Mouse (Mus musculus): ENCODE results near the gene Macrod2. TPM values are rescaled to one million over a fixed set of nuclear protein-coding genes. Genes with fewer than 3 reads are reported as not detected.

Gene Macrod2
- total RNA-seq, 1 experiment from 2014 or later, result not detected

- no peak for ATAC-seq (ENCODE audit: extremely low read depth, insufficient number of reproducible peaks, low FRiP score, poor library complexity, severe bottlenecking)
Measured at GRCm38 (mm10) chr2:141591326-141591725, 1196.2 kb downstream of the Macrod2 start.

- no peak for ATAC-seq (ENCODE audit: extremely low read depth, insufficient number of reproducible peaks, low FRiP score, poor library complexity, severe bottlenecking)
Measured at GRCm38 (mm10) chr2:141594811-141595210, 1199.7 kb downstream of the Macrod2 start.

GRCm38 (mm10) chr2:141617721-141618120 lies 1222.6 kb downstream of the Macrod2 start:
- no peak for ATAC-seq (ENCODE audit: extremely low read depth, insufficient number of reproducible peaks, low FRiP score, poor library complexity, severe bottlenecking)

GRCm38 (mm10) chr2:141618257-141618656 lies 1223.1 kb downstream of the Macrod2 start:
- no peak for ATAC-seq (ENCODE audit: extremely low read depth, insufficient number of reproducible peaks, low FRiP score, poor library complexity, severe bottlenecking)

- ATAC-seq (ENCODE audit: extremely low read depth, insufficient number of reproducible peaks, low FRiP score, poor library complexity, severe bottlenecking), result no peak
Measured at GRCm38 (mm10) chr2:141664051-141664450, 1268.9 kb downstream of the Macrod2 start.

GRCm38 (mm10) chr2:141672814-141673213 lies 1277.7 kb downstream of the Macrod2 start:
- no peak for ATAC-seq (ENCODE audit: extremely low read depth, insufficient number of reproducible peaks, low FRiP score, poor library complexity, severe bottlenecking)

GRCm38 (mm10) chr2:141673405-141673804 lies 1278.3 kb downstream of the Macrod2 start:
- no peak for ATAC-seq (ENCODE audit: extremely low read depth, insufficient number of reproducible peaks, low FRiP score, poor library complexity, severe bottlenecking)

GRCm38 (mm10) chr2:141697541-141697940 lies 1302.4 kb downstream of the Macrod2 start:
- no peak for ATAC-seq (ENCODE audit: extremely low read depth, insufficient number of reproducible peaks, low FRiP score, poor library complexity, severe bottlenecking)

GRCm38 (mm10) chr2:141698320-141698719 lies 1303.2 kb downstream of the Macrod2 start:
- ATAC-seq (ENCODE audit: extremely low read depth, insufficient number of reproducible peaks, low FRiP score, poor library complexity, severe bottlenecking), result no peak

- ATAC-seq (ENCODE audit: extremely low read depth, insufficient number of reproducible peaks, low FRiP score, poor library complexity, severe bottlenecking), result no peak
Measured at GRCm38 (mm10) chr2:141700759-141701452, 1305.8 kb downstream of the Macrod2 start.

GRCm38 (mm10) chr2:141711785-141712184 lies 1316.7 kb downstream of the Macrod2 start:
- no peak for ATAC-seq (ENCODE audit: extremely low read depth, insufficient number of reproducible peaks, low FRiP score, poor library complexity, severe bottlenecking)

GRCm38 (mm10) chr2:141712265-141712664 lies 1317.2 kb downstream of the Macrod2 start:
- no peak for ATAC-seq (ENCODE audit: extremely low read depth, insufficient number of reproducible peaks, low FRiP score, poor library complexity, severe bottlenecking)

GRCm38 (mm10) chr2:141715061-141715460 lies 1320.0 kb downstream of the Macrod2 start:
- no peak for ATAC-seq (ENCODE audit: extremely low read depth, insufficient number of reproducible peaks, low FRiP score, poor library complexity, severe bottlenecking)

- no peak for ATAC-seq (ENCODE audit: extremely low read depth, insufficient number of reproducible peaks, low FRiP score, poor library complexity, severe bottlenecking)
Measured at GRCm38 (mm10) chr2:141722531-141722930, 1327.4 kb downstream of the Macrod2 start.

GRCm38 (mm10) chr2:141728998-141729397 lies 1333.9 kb downstream of the Macrod2 start:
- no peak for ATAC-seq (ENCODE audit: extremely low read depth, insufficient number of reproducible peaks, low FRiP score, poor library complexity, severe bottlenecking)

GRCm38 (mm10) chr2:141736685-141737456 lies 1341.8 kb downstream of the Macrod2 start:
- ATAC-seq (ENCODE audit: extremely low read depth, insufficient number of reproducible peaks, low FRiP score, poor library complexity, severe bottlenecking), result no peak

GRCm38 (mm10) chr2:141738702-141739101 lies 1343.6 kb downstream of the Macrod2 start:
- no peak for ATAC-seq (ENCODE audit: extremely low read depth, insufficient number of reproducible peaks, low FRiP score, poor library complexity, severe bottlenecking)

GRCm38 (mm10) chr2:141740318-141740717 lies 1345.2 kb downstream of the Macrod2 start:
- ATAC-seq (ENCODE audit: extremely low read depth, insufficient number of reproducible peaks, low FRiP score, poor library complexity, severe bottlenecking), result no peak

- ATAC-seq (ENCODE audit: extremely low read depth, insufficient number of reproducible peaks, low FRiP score, poor library complexity, severe bottlenecking), result no peak
Measured at GRCm38 (mm10) chr2:141800236-141800635, 1405.1 kb downstream of the Macrod2 start.

GRCm38 (mm10) chr2:141800909-141801308 lies 1405.8 kb downstream of the Macrod2 start:
- no peak for ATAC-seq (ENCODE audit: extremely low read depth, insufficient number of reproducible peaks, low FRiP score, poor library complexity, severe bottlenecking)
